Mouse (Mus musculus) sigmoid colon, adult 10 weeks (tissue): Measurements from ENCODE around the gene Tmem130. TPM values are rescaled to one million over a fixed set of nuclear protein-coding genes. Genes with fewer than 3 reads are reported as not detected.

Experiments used
- polyA plus RNA-seq: library from polyadenylated mRNA; stranded (reverse); fragments of 350-450 nt; fragmentation: Illumina TruSeq; extraction: RNeasy Lipid Tissue Mini Kit (QIAGEN cat#74804); gene quantifications from one replicate; pipeline ENCODE4 v1.2.3, GENCODE M21; 2014; ENCODE audit warnings: low read depth, low replicate concordance

Gene Tmem130
- 0.73 TPM for polyA plus RNA-seq

GRCm38 (mm10) chr5:144761161-144761868, at the start of gene Tmem130:
Tmem130 (minus strand) TSS chr5:144761818.

DNA sequence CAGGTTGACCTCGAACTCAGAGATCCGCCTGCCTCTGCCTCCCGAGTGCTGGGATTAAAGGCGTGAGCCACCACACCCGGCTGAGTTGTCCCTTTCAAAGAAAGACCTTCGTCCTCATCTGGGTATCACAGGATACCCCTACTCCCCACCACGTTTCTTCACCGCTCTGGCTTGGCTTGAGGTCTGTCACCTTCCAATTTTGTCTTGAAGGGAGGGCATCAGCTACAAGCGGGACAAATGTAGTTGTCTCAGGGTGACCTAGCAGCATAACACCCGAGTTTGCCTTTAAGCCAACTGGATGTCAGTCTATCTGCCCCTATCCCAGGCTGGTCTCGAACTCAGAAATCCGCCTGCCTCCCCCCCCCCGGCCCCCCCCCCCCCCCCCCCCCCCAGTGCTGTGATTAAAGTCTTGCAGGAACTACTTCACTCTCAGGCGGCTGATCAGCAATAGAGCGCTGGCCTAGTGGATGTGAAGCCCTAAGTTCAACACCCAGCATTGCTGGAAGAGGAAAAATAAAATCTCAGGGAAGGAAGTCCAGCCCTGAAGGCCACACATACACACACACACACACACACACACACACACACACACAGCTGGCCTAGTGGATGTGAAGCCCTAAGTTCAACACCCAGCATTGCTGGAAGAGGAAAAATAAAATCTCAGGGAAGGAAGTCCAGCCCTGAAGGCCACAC, 5.6 kb upstream of the Tmem130 start, which contains the start of gene Trrap:
Gene Trrap (plus strand): TSS at position 627 of the 693 bp plus-strand sequence.

Other genes starting within 250 kb of the Tmem130 start
- not detected for gene Nptx2, start 215.9 kb downstream of the Tmem130 start, polyA plus RNA-seq
- 7.4 TPM for gene Trrap, start 5.9 kb upstream of the Tmem130 start, polyA plus RNA-seq
- gene Smurf1, start 204.0 kb upstream of the Tmem130 start, polyA plus RNA-seq, result 10.9 TPM